Mouse (Mus musculus) midbrain, embryonic 10.5 days (tissue): ENCODE measurements around the gene Shc2. TPM values are rescaled to one million over a fixed set of nuclear protein-coding genes. Genes with fewer than 3 reads are reported as not detected.
A peak's percentile ranks its signal among the peaks of the same experiment; 100 is the strongest.

Experiments used
- DNase-seq: peaks from one replicate; pipeline ENCODE4 v3.0.0-alpha.2; 2017; ENCODE audit warnings: low spot score
- H3K27ac ChIP-seq: fragments of 300-500 bp; sonication (generic); replicated peaks from 2 replicates; pipeline ENCODE4 v1.5.1; 2016; ENCODE audit warnings: mild to moderate bottlenecking
- H3K27me3 ChIP-seq: fragments of 300-500 bp; sonication (generic); 2 replicates; pipeline ENCODE4 v1.6.1; 2016; ENCODE audit warnings: low read depth, mild to moderate bottlenecking; ENCODE audit not compliant: poor library complexity, severe bottlenecking
- H3K36me3 ChIP-seq: fragments of 300-500 bp; sonication (generic); 2 replicates; pipeline ENCODE4 v1.6.1; 2016; ENCODE audit warnings: mild to moderate bottlenecking, moderate library complexity
- H3K4me1 ChIP-seq: fragments of 300-500 bp; sonication (generic); 2 replicates; pipeline ENCODE4 v1.6.1; 2016
- H3K4me3 ChIP-seq: fragments of 300-500 bp; sonication (generic); 2 replicates; pipeline ENCODE4 v1.5.1; 2016; ENCODE audit warnings: mild to moderate bottlenecking, moderate library complexity
- H3K9me3 ChIP-seq: fragments of 300-500 bp; sonication (generic); replicated peaks from 2 replicates; pipeline ENCODE4 v1.6.1; 2016; ENCODE audit warnings: mild to moderate bottlenecking
- WGBS: fragments of 180-500 bp; shearing (Covaris S2); methylation state at CpG from one replicate; pipeline ENCODE4 v1.1.7; 2016; 5-methylcytosine and 5-hydroxymethylcytosine counted together
- polyA plus RNA-seq: library from polyadenylated mRNA; unstranded; fragments of >200 nt; fragmentation: Nextera tagmentation; extraction: Ambion mirVana; gene quantifications from 2 replicates; pipeline ENCODE4 v1.2.1, GENCODE M21; 2016

The Shc2 gene
- polyA plus RNA-seq, 1 experiment from 2014 or later = 18.5 TPM

- Histone ChIP-seq H3K36me3 (no peaks in the 10 kb centered on the region), H3K9me3 (no peaks in the 10 kb centered on the region), H3K27ac (no peak overlapping the region), H3K4me3 (no peak overlapping the region), H3K27me3 (no peaks in the 10 kb centered on the region), H3K4me1 (no peaks in the 10 kb centered on the region)
- WGBS = 91% methylated on average over 8 of the region's 8 CpGs
- DNase-seq = no peak
These were observed 56.2 kb downstream of the Shc2 start for GRCm38 (mm10) chr10:79581501-79581900.

GRCm38 (mm10) chr10:79580811-79581210, 56.9 kb downstream of the Shc2 start:
- 34% methylated on average over 6 of the region's 6 CpGs for WGBS
- H3K27me3 ChIP-seq = no peaks in the 10 kb centered on the region
- H3K27ac ChIP-seq = no peak overlapping the region
- no peaks in the 10 kb centered on the region for H3K36me3 ChIP-seq
- no peaks in the 10 kb centered on the region for H3K4me1 ChIP-seq
- H3K4me3 ChIP-seq = no peak overlapping the region
- peak; percentile 59 for DNase-seq
- no peaks in the 10 kb centered on the region for H3K9me3 ChIP-seq

GRCm38 (mm10) chr10:79580356-79580755, 57.4 kb downstream of the Shc2 start:
- DNase-seq = no peak
- H3K4me3 ChIP-seq = no peak overlapping the region
- H3K9me3 ChIP-seq = no peaks in the 10 kb centered on the region
- no peaks in the 10 kb centered on the region for H3K4me1 ChIP-seq
- no peak overlapping the region for H3K27ac ChIP-seq
- WGBS = 74% methylated on average over 7 of the region's 7 CpGs
- no peaks in the 10 kb centered on the region for H3K27me3 ChIP-seq
- no peaks in the 10 kb centered on the region for H3K36me3 ChIP-seq

GRCm38 (mm10) chr10:79579781-79580180, 57.9 kb downstream of the Shc2 start:
- no peaks in the 10 kb centered on the region for H3K4me1 ChIP-seq
- no peaks in the 10 kb centered on the region for H3K27me3 ChIP-seq
- H3K4me3 ChIP-seq = no peak overlapping the region
- no peaks in the 10 kb centered on the region for H3K9me3 ChIP-seq
- DNase-seq = no peak
- WGBS = 84% methylated on average over 12 of the region's 12 CpGs
- H3K36me3 ChIP-seq = no peaks in the 10 kb centered on the region
- no peak overlapping the region for H3K27ac ChIP-seq

GRCm38 (mm10) chr10:79578891-79579290, 58.8 kb downstream of the Shc2 start:
- Histone ChIP-seq H3K27ac (no peak overlapping the region), H3K27me3 (no peaks in the 10 kb centered on the region)

GRCm38 (mm10) chr10:79578276-79578675, 59.4 kb downstream of the Shc2 start:
- H3K9me3 ChIP-seq = no peaks in the 10 kb centered on the region
- 78% methylated on average over 9 of the region's 9 CpGs for WGBS
- DNase-seq = no peak
- no peak overlapping the region for H3K4me3 ChIP-seq
- no peak overlapping the region for H3K27ac ChIP-seq
- H3K36me3 ChIP-seq = no peaks in the 10 kb centered on the region
- no peaks in the 10 kb centered on the region for H3K4me1 ChIP-seq
- no peaks in the 10 kb centered on the region for H3K27me3 ChIP-seq

More at GRCm38 (mm10) chr10:79578891-79579290, 58.8 kb downstream of the Shc2 start:
- WGBS = 84% methylated on average over 7 of the region's 7 CpGs
- no peaks in the 10 kb centered on the region for H3K36me3 ChIP-seq
- no peaks in the 10 kb centered on the region for H3K4me1 ChIP-seq
- H3K4me3 ChIP-seq = no peak overlapping the region
- no peak for DNase-seq
- no peaks in the 10 kb centered on the region for H3K9me3 ChIP-seq

- Histone ChIP-seq H3K27me3 (no peaks in the 10 kb centered on the region), H3K4me3 (no peak overlapping the region), H3K9me3 (no peaks in the 10 kb centered on the region), H3K36me3 (no peaks in the 10 kb centered on the region), H3K27ac (no peak overlapping the region), H3K4me1 (no peaks in the 10 kb centered on the region)
- WGBS = 71% methylated on average over 4 of the region's 4 CpGs
- DNase-seq = no peak
These were observed 60.3 kb downstream of the Shc2 start for GRCm38 (mm10) chr10:79577376-79577775.

GRCm38 (mm10) chr10:79575754-79576153, 62.0 kb downstream of the Shc2 start:
- 80% methylated on average over 6 of the region's 6 CpGs for WGBS
- DNase-seq = no peak
- Histone ChIP-seq H3K27me3 (no peaks in the 10 kb centered on the region), H3K27ac (no peak overlapping the region), H3K9me3 (no peaks in the 10 kb centered on the region), H3K36me3 (no peaks in the 10 kb centered on the region), H3K4me1 (no peaks in the 10 kb centered on the region), H3K4me3 (no peak overlapping the region)

- Histone ChIP-seq H3K4me3 (no peak overlapping the region), H3K27ac (no peak overlapping the region), H3K4me1 (no peaks in the 10 kb centered on the region), H3K36me3 (no peaks in the 10 kb centered on the region), H3K9me3 (no peaks in the 10 kb centered on the region), H3K27me3 (no peaks in the 10 kb centered on the region)
- WGBS = 90% methylated on average over 6 of the region's 6 CpGs
- DNase-seq = no peak
These were observed 62.9 kb downstream of the Shc2 start for GRCm38 (mm10) chr10:79574796-79575195.

- Histone ChIP-seq H3K36me3 (no peaks in the 10 kb centered on the region), H3K4me1 (no peaks in the 10 kb centered on the region), H3K4me3 (no peak overlapping the region), H3K27me3 (no peaks in the 10 kb centered on the region), H3K27ac (no peak overlapping the region), H3K9me3 (no peaks in the 10 kb centered on the region)
- WGBS = 85% methylated on average over 8 of the region's 8 CpGs
- DNase-seq = no peak
These were observed 63.4 kb downstream of the Shc2 start for GRCm38 (mm10) chr10:79574350-79574749.

- H3K27ac ChIP-seq = no peak overlapping the region
- no peaks in the 10 kb centered on the region for H3K9me3 ChIP-seq
- H3K4me3 ChIP-seq = no peak overlapping the region
- no peak for DNase-seq
- no peaks in the 10 kb centered on the region for H3K36me3 ChIP-seq
- H3K4me1 ChIP-seq = no peaks in the 10 kb centered on the region
- no peaks in the 10 kb centered on the region for H3K27me3 ChIP-seq
- 89% methylated on average over 6 of the region's 6 CpGs for WGBS
These were observed 64.1 kb downstream of the Shc2 start for GRCm38 (mm10) chr10:79573611-79574010.

GRCm38 (mm10) chr10:79571314-79571713, 66.4 kb downstream of the Shc2 start:
- 89% methylated on average over 2 of the region's 2 CpGs for WGBS

GRCm38 (mm10) chr10:79569921-79570320, 67.8 kb downstream of the Shc2 start:
- peaks cover 6% of the 10 kb centered on the region; the same call in 1 of the 2 replicates for H3K9me3 ChIP-seq
- H3K27me3 ChIP-seq = no peaks in the 10 kb centered on the region
- H3K27ac ChIP-seq = no peak overlapping the region
- H3K4me1 ChIP-seq = no peaks in the 10 kb centered on the region
- 92% methylated on average over 5 of the region's 5 CpGs for WGBS
- no peak overlapping the region for H3K4me3 ChIP-seq
- H3K36me3 ChIP-seq = no peaks in the 10 kb centered on the region
- no peak for DNase-seq

More at GRCm38 (mm10) chr10:79571314-79571713, 66.4 kb downstream of the Shc2 start:
- Histone ChIP-seq H3K27me3 (no peaks in the 10 kb centered on the region), H3K4me1 (no peaks in the 10 kb centered on the region), H3K9me3 (no peaks in the 10 kb centered on the region), H3K36me3 (no peaks in the 10 kb centered on the region), H3K27ac (no peak overlapping the region), H3K4me3 (no peak overlapping the region)
- DNase-seq = no peak
